Mouse (Mus musculus): Measurements from ENCODE around the gene Pex5l. TPM values are rescaled to one million over a fixed set of nuclear protein-coding genes. Genes with fewer than 3 reads are reported as not detected.

Pex5l gene
- total RNA-seq, 2 experiments from 2014 or later: 246 to 268 TPM

GRCm38 (mm10) chr3:32987806-32988205 lies 155.2 kb downstream of the Pex5l start:
- Histone ChIP-seq H3K27ac (peak overlapping the region; percentile 67), H3K4me3 (no peak overlapping the region)
- TF ChIP-seq CTCF (IDR thresholded peaks at IDR 0.05): no peak
- intact Hi-C loops (cut with DNase I): no loop called here
- no peak for DNase-seq (ENCODE audit: extremely low spot score in 1 of 2, low spot score in 2 of 2)

GRCm38 (mm10) chr3:32985141-32985540 lies 157.9 kb downstream of the Pex5l start:
- no peak for DNase-seq (ENCODE audit: extremely low spot score in 1 of 2, low spot score in 2 of 2)
- no peak for TF ChIP-seq CTCF (IDR thresholded peaks at IDR 0.05)
- intact Hi-C loops (cut with DNase I): no loop called here
- Histone ChIP-seq H3K4me3 (no peak overlapping the region), H3K27ac (no peak overlapping the region)

GRCm38 (mm10) chr3:32979981-32980380 lies 163.1 kb downstream of the Pex5l start:
- DNase-seq (ENCODE audit: extremely low spot score in 1 of 2, low spot score in 2 of 2): no peak
- Histone ChIP-seq H3K4me3 (no peak overlapping the region), H3K27ac (no peak overlapping the region)
- TF ChIP-seq CTCF (IDR thresholded peaks at IDR 0.05): no peak
- intact Hi-C loops (cut with DNase I): no loop called here

- DNase-seq (ENCODE audit: extremely low spot score in 1 of 2, low spot score in 2 of 2): no peak
- intact Hi-C loops (cut with DNase I): no loop called here
Observed at GRCm38 (mm10) chr3:32979238-32979637, 163.8 kb downstream of the Pex5l start.

GRCm38 (mm10) chr3:32970257-32970656 lies 172.8 kb downstream of the Pex5l start:
- Histone ChIP-seq H3K27ac (no peak overlapping the region), H3K4me3 (no peak overlapping the region)
- intact Hi-C loops (cut with DNase I): no loop called here
- no peak for DNase-seq (ENCODE audit: extremely low spot score in 1 of 2, low spot score in 2 of 2)
- TF ChIP-seq CTCF (IDR thresholded peaks at IDR 0.05): no peak

More at GRCm38 (mm10) chr3:32979238-32979637, 163.8 kb downstream of the Pex5l start:
- Histone ChIP-seq H3K4me3 (no peak overlapping the region), H3K27ac (no peak overlapping the region)
- TF ChIP-seq CTCF (IDR thresholded peaks at IDR 0.05): no peak

- no peak for TF ChIP-seq CTCF (IDR thresholded peaks at IDR 0.05)
- no peak for DNase-seq (ENCODE audit: extremely low spot score in 1 of 2, low spot score in 2 of 2)
- Histone ChIP-seq H3K27ac (no peak overlapping the region), H3K4me3 (no peak overlapping the region)
- intact Hi-C loops (cut with DNase I): no loop called here
Observed at GRCm38 (mm10) chr3:32968671-32969425, 174.2 kb downstream of the Pex5l start.

GRCm38 (mm10) chr3:32965528-32965927 lies 177.5 kb downstream of the Pex5l start:
- no peak overlapping the region for H3K27ac ChIP-seq
- no peak for DNase-seq (ENCODE audit: extremely low spot score in 1 of 2, low spot score in 2 of 2)
- no peak overlapping the region for H3K4me3 ChIP-seq
- intact Hi-C loops (cut with DNase I): no loop called here
- peak; percentile 44 for TF ChIP-seq CTCF (IDR thresholded peaks at IDR 0.05)

GRCm38 (mm10) chr3:32961494-32961893 lies 181.6 kb downstream of the Pex5l start:
- Histone ChIP-seq H3K4me3 (no peak overlapping the region), H3K27ac (no peak overlapping the region)
- intact Hi-C loops (cut with DNase I): no loop called here
- TF ChIP-seq CTCF (IDR thresholded peaks at IDR 0.05): no peak
- no peak for DNase-seq (ENCODE audit: extremely low spot score in 1 of 2, low spot score in 2 of 2)

GRCm38 (mm10) chr3:32951382-32951781 lies 191.7 kb downstream of the Pex5l start:
- DNase-seq (ENCODE audit: extremely low spot score in 1 of 2, low spot score in 2 of 2): no peak
- intact Hi-C loops (cut with DNase I): no loop called here
- Histone ChIP-seq H3K4me3 (no peak overlapping the region), H3K27ac (no peak overlapping the region)
- TF ChIP-seq CTCF (IDR thresholded peaks at IDR 0.05): no peak

GRCm38 (mm10) chr3:32947486-32947885 lies 195.6 kb downstream of the Pex5l start:
- peak; percentile 11; the same call in 1 of the 2 replicates for TF ChIP-seq CTCF (IDR thresholded peaks at IDR 0.05)
- Histone ChIP-seq H3K27ac (no peak overlapping the region), H3K4me3 (no peak overlapping the region)
- no peak for DNase-seq (ENCODE audit: extremely low spot score in 1 of 2, low spot score in 2 of 2)
- intact Hi-C loops (cut with DNase I): no loop called here

GRCm38 (mm10) chr3:32939802-32940501 lies 203.1 kb downstream of the Pex5l start:
- Histone ChIP-seq H3K4me3 (no peak overlapping the region), H3K27ac (no peak overlapping the region)
- intact Hi-C loops (cut with DNase I): no loop called here
- no peak for TF ChIP-seq CTCF (IDR thresholded peaks at IDR 0.05)
- no peak for DNase-seq (ENCODE audit: extremely low spot score in 1 of 2, low spot score in 2 of 2)

GRCm38 (mm10) chr3:32924168-32924567 lies 218.9 kb downstream of the Pex5l start:
- Histone ChIP-seq H3K4me3 (no peak overlapping the region), H3K27ac (no peak overlapping the region)
- no peak for DNase-seq (ENCODE audit: extremely low spot score in 1 of 2, low spot score in 2 of 2)
- intact Hi-C loops (cut with DNase I): no loop called here
- no peak for TF ChIP-seq CTCF (IDR thresholded peaks at IDR 0.05)
